Mouse (Mus musculus): ENCODE measurements around the gene Cd72.

DNA sequence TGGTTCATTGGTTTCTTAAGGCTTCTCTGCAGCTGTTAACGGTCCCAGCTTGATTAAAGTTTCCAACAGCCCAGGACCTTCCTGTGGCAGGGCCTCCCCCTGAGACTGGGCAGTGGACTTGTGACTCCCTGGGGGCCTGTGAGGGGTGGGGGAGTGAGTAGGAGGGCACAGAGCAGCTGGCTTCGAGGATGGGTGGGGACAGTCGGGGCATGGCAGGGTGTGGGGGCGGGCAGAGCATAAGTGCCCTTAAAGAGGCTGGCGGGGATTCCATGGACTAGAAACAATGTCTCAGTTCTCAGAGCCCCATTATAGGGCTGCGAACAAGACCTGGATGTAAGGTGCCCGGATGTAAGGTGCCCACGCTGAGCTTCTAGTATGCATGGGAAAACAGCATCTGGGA lies 2.7 kb upstream of the Cd72 start:
- no peak for TF ChIP-seq POLR2A (IDR thresholded peaks at IDR 0.05; ENCODE audit: low read depth, low read length)
- TF ChIP-seq CTCF (IDR thresholded peaks at IDR 0.05; ENCODE audit: extremely low read depth, insufficient read length, insufficient replicate concordance, low read depth, low read length) = no peak
